Mouse (Mus musculus) embryo, embryonic 11 days (tissue): Measurements from ENCODE around the gene Arhgap8.

Source experiments
- DNase-seq: peaks from one replicate; pipeline ENCODE4 v3.0.0-alpha.2; 2015

The Arhgap8 gene

DNA sequence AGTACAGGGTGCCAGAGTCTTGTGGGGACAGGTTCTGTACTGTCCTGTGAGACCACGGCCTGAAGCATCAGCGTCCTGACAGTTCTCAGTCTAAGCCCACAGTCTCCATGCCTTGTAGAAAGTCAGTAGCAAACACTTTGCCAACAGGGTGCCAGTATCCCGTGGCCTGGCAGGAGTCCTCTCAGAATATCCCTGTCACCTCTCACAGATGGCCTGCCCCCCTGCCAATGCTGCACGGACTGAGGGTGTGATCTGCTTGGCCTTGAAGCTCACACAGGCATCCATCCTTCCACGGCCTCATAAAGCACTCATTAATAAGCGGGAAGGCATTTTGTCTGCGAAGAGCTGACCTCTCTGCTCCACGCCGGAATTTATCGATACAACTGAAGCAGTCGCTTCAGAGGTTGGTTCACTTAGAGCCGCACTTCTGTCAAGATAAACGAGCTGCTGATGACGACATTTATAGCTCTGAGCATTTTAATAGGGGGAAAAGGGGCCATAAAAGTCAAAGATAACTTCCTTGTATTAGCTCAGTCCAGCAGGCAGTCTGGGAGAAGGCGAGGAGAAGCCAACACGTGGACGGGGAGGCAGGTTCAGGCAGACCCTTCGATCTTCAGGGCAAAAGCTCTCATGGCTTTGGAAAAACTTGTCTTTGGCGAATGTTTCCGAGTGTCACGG lies 89.6 kb downstream of the Arhgap8 start:
- DNase-seq = peak; percentile 15

DNA sequence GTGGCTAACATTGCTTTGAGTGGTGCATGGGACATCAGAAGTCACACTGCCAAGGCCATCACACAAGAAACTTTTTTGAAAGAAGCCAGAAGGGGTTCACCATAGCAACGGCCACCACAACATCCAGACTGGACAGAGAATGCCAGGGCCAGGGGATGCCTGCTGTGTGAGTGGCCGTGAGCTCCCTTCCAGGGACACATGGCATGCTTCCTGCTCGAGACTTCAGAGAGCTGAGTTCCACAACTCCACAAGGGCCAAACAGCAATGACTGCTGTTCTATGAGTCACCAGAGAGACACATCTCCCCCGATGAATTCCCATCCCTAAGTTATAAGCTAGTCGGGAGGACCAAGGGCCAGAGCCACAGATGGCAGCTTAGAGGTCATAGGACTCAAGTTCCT lies 91.3 kb downstream of the Arhgap8 start:
- no peak for DNase-seq

DNA sequence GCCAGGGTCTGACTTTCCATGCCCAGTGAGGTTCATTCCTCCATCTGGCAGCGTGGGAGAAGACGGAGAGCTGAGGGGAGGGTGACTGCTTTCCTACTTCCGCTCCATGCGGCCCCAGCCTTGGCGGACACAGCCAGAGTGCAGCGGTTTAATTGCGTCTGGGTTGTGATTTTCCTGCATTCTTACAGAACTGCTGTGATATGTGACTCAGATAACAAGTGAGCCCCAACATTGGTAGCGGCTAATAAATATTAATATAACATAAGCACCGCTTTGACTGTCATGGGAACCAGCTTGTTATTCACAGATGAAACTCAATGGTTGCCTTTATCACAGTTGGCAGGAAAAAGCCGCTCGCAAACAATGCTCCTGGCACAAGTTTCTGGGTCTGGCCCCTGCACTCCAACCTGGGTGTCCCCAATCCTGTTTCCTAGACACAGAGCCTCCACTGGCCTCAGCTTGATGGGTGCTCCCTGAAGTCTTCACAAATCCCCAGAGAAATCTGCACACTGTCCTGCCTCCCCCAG lies 93.0 kb downstream of the Arhgap8 start:
- no peak for DNase-seq

- no peak for DNase-seq
Measured at GRCm38 (mm10) chr15:84815171-84815570, 95.3 kb downstream of the Arhgap8 start.

DNA sequence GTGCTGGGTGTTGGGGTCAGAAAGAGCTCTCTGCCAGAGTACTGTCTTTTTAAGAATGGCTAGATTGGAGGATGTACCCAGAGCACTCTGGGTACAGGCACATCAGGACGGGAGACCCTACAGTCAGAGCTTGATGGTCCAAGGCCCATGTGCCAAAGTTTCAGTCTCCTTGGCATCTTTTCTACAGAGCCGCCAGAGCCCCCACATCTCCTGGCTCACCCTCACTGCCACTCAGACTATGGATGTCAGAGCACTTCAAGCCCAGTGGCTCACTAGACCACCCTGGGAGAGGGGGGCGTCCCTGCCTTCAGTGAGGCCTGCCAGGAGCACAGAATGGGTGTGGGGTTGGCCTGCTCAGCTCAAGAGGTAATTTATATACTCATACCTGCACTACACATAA lies 97.7 kb downstream of the Arhgap8 start:
- no peak for DNase-seq

GRCm38 (mm10) chr15:84818284-84818683 lies 98.4 kb downstream of the Arhgap8 start:
- DNase-seq = no peak

- no peak for DNase-seq
Measured at GRCm38 (mm10) chr15:84820811-84821210, 101.0 kb downstream of the Arhgap8 start.
